Mouse (Mus musculus): ENCODE results near the gene 4930564D02Rik. TPM values are rescaled to one million over a fixed set of nuclear protein-coding genes. Genes with fewer than 3 reads are reported as not detected.

The 4930564D02Rik gene
- polyA plus RNA-seq (2014; fragmentation: Nextera tagmentation; extraction: Ambion mirVana) = not detected in 2 replicates

DNA sequence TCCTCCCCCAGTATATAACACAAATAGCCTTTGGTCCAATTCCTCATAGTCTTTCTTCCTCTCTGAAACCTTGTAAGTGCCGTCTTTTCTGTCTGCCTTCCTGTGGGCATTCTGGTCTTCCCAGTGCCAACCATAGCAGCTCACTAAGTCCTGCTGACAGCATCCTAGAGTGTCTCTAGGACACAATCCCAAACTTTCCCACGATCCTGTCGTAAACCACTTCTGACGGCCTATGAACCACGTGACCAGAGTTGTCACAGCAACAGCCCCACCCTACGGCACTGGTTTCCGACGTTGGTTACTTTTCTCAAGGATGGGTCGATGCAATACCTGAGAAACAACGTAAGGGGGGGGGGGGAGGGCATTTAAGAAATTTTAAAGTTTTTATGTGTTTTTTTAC is at the start of gene 4930564D02Rik:
TSS of gene 4930564D02Rik (plus strand) at position 301 of the 400 bp plus-strand sequence.
- no peak for ATAC-seq (ENCODE audit: low read depth)
- H3K36me3 ChIP-seq (ENCODE audit: control insufficient read depth, insufficient read depth, low read length) = no peaks in the 10 kb centered on the region

GRCm38 (mm10) chr3:105017314-105017713 is 49.3 kb upstream of the 4930564D02Rik start:
- H3K4me1 ChIP-seq (ENCODE audit: control insufficient read depth, insufficient read depth, low read length) = no peaks in the 10 kb centered on the region
- 87% methylated on average over 8 of the region's 8 CpGs for WGBS
- no peak overlapping the region for H3K9ac ChIP-seq (replicated peaks; ENCODE audit: low read depth, low read length)
- no peak for ATAC-seq (ENCODE audit: low read depth)
- H3K27ac ChIP-seq (ENCODE audit: low read depth, low read length) = no peak overlapping the region
- H3K4me2 ChIP-seq (ENCODE audit: low read depth, low read length) = no peak overlapping the region
- H3K27me3 ChIP-seq (ENCODE audit: control insufficient read depth, insufficient read depth, low read length) = no peaks in the 10 kb centered on the region
- no peaks in the 10 kb centered on the region for H3K9me3 ChIP-seq (ENCODE audit: control insufficient read depth, low read length)
- peaks cover 9% of the 10 kb centered on the region; the same call in 1 of the 2 replicates for H3K36me3 ChIP-seq (ENCODE audit: control insufficient read depth, insufficient read depth, low read length)
- H3K4me3 ChIP-seq (ENCODE audit: low read depth, low read length) = no peak overlapping the region

More for the DNA sequence above, at the start of gene 4930564D02Rik:
- Histone ChIP-seq H3K27me3 (ENCODE audit: control insufficient read depth, insufficient read depth, low read length) (no peaks in the 10 kb centered on the region), H3K27ac (ENCODE audit: low read depth, low read length) (no peak within 1 kb of the TSS), H3K4me3 (ENCODE audit: low read depth, low read length) (no peak within 1 kb of the TSS), H3K9ac (replicated peaks; ENCODE audit: low read depth, low read length) (no peak within 1 kb of the TSS), H3K4me1 (ENCODE audit: control insufficient read depth, insufficient read depth, low read length) (no peaks in the 10 kb centered on the region), H3K4me2 (ENCODE audit: low read depth, low read length) (no peak within 1 kb of the TSS), H3K9me3 (ENCODE audit: control insufficient read depth, low read length) (no peaks in the 10 kb centered on the region)
- 79% methylated on average over 10 of the region's 10 CpGs for WGBS

DNA sequence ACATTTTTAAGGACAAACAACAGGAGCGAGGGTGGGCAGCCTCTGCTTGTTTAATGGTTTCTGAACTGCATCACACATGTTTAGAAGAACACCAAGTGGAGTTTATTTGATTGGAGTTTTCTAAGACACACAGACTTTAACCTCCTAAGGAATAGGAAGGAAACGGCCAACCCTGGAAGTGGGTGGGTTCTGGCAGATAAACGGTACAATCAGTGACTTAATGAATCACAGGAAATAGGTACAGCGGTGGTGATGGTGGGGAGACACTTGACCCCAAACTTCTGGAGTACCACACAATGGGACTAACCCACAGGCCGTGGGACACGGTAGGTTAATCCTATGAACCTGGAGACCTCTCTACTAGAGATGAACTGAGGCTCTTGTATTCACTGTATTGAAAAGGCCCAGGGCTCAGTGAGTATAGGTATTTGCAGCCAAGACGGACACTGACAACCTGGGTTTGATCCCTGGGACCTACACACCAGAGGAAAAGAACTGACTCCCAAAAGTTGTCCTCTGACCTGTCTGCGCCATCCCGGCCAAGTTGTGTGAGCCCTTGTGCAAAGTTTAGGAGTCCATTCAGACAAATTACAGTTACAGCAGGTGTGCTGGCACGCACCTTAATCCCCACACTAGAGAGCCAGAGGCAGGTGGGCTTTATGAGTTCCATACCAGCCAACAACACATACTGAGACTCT is 48.4 kb upstream of the 4930564D02Rik start:
- H3K27ac ChIP-seq (ENCODE audit: low read depth, low read length) = no peak overlapping the region; the same call in 1 of the 2 replicates
- WGBS = 89% methylated on average over 10 of the region's 10 CpGs

DNA sequence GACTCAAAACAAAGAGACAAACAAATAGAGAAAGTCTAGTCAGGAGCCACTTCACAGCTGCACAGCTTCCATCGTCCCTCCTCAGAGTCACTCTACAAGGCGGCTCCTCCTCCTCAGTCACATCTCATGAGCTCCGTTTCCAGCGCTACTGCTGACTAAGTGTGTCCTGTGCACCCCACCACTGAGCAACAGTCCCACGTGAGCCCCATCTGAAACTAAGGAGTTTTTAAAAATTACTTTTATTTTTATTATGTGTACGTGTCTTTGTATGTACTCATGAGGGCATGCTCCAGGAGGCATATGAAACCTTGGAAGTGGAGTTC is 47.9 kb upstream of the 4930564D02Rik start:
- no peaks in the 10 kb centered on the region for H3K9me3 ChIP-seq (ENCODE audit: control insufficient read depth, low read length)
- no peak overlapping the region; the same call in 1 of the 2 replicates for H3K27ac ChIP-seq (ENCODE audit: low read depth, low read length)
- 94% methylated on average over 6 of the region's 6 CpGs for WGBS

More for the DNA sequence above, 48.4 kb upstream of the 4930564D02Rik start:
- Histone ChIP-seq H3K4me2 (ENCODE audit: low read depth, low read length) (no peak overlapping the region), H3K9ac (replicated peaks; ENCODE audit: low read depth, low read length) (no peak overlapping the region), H3K36me3 (ENCODE audit: control insufficient read depth, insufficient read depth, low read length) (peaks cover 9% of the 10 kb centered on the region; the same call in 1 of the 2 replicates), H3K27me3 (ENCODE audit: control insufficient read depth, insufficient read depth, low read length) (no peaks in the 10 kb centered on the region), H3K9me3 (ENCODE audit: control insufficient read depth, low read length) (no peaks in the 10 kb centered on the region), H3K4me1 (ENCODE audit: control insufficient read depth, insufficient read depth, low read length) (no peaks in the 10 kb centered on the region), H3K4me3 (ENCODE audit: low read depth, low read length) (no peak overlapping the region)
- ATAC-seq (ENCODE audit: low read depth) = no peak

GRCm38 (mm10) chr3:105019826-105020692 is 46.6 kb upstream of the 4930564D02Rik start:
- no peak for ATAC-seq (ENCODE audit: low read depth)
- H3K9me3 ChIP-seq (ENCODE audit: control insufficient read depth, low read length) = no peaks in the 10 kb centered on the region
- no peak overlapping the region for H3K4me3 ChIP-seq (ENCODE audit: low read depth, low read length)
- H3K9ac ChIP-seq (replicated peaks; ENCODE audit: low read depth, low read length) = no peak overlapping the region
- H3K27ac ChIP-seq (ENCODE audit: low read depth, low read length) = no peak overlapping the region
- no peaks in the 10 kb centered on the region for H3K27me3 ChIP-seq (ENCODE audit: control insufficient read depth, insufficient read depth, low read length)
- 57% methylated on average over 12 of the region's 12 CpGs for WGBS
- H3K4me2 ChIP-seq (ENCODE audit: low read depth, low read length) = no peak overlapping the region
- H3K4me1 ChIP-seq (ENCODE audit: control insufficient read depth, insufficient read depth, low read length) = no peaks in the 10 kb centered on the region
- peaks cover 9% of the 10 kb centered on the region; the same call in 1 of the 2 replicates for H3K36me3 ChIP-seq (ENCODE audit: control insufficient read depth, insufficient read depth, low read length)

More for the DNA sequence above, 47.9 kb upstream of the 4930564D02Rik start:
- no peaks in the 10 kb centered on the region for H3K4me1 ChIP-seq (ENCODE audit: control insufficient read depth, insufficient read depth, low read length)
- H3K9ac ChIP-seq (replicated peaks; ENCODE audit: low read depth, low read length) = no peak overlapping the region
- H3K36me3 ChIP-seq (ENCODE audit: control insufficient read depth, insufficient read depth, low read length) = peaks cover 9% of the 10 kb centered on the region; the same call in 1 of the 2 replicates
- H3K4me2 ChIP-seq (ENCODE audit: low read depth, low read length) = no peak overlapping the region
- H3K27me3 ChIP-seq (ENCODE audit: control insufficient read depth, insufficient read depth, low read length) = no peaks in the 10 kb centered on the region
- H3K4me3 ChIP-seq (ENCODE audit: low read depth, low read length) = no peak overlapping the region
- ATAC-seq (ENCODE audit: low read depth) = no peak

DNA sequence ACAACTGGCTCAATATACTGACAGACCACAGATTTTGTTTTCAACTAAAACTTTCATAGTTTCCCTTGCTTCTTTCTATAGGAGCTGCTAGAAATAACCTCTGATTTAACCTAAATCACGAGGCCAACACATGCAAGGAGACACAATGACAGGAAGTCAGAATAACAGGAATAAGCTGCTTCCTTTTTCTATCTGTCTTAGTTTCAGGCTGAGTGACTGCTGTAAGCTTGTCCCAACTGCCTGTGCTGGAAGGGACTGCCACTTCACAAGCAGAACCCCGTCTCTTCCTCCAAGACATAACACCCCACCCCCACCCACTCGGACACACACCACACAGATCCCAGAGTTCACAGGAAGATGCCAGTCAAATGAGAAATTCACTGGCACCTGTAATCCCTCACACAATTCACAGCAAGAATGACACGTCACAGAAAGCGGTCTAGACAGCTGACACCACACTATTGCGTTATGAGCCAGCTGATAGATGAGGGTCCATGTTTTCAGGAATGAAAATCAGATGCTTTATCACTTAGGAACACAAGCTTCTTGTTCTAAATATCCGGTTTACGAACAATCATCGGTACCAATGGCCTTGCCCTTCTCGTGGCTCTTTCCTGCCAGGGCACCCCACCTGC is 43.2 kb upstream of the 4930564D02Rik start:
- no peak overlapping the region for H3K27ac ChIP-seq (ENCODE audit: low read depth, low read length)
- ATAC-seq (ENCODE audit: low read depth) = no peak

GRCm38 (mm10) chr3:105036281-105036847 is 30.3 kb upstream of the 4930564D02Rik start:
- Histone ChIP-seq H3K27ac (ENCODE audit: low read depth, low read length) (no peak overlapping the region), H3K4me1 (ENCODE audit: control insufficient read depth, insufficient read depth, low read length) (no peaks in the 10 kb centered on the region), H3K4me2 (ENCODE audit: low read depth, low read length) (no peak overlapping the region), H3K27me3 (ENCODE audit: control insufficient read depth, insufficient read depth, low read length) (no peaks in the 10 kb centered on the region), H3K9me3 (ENCODE audit: control insufficient read depth, low read length) (no peaks in the 10 kb centered on the region), H3K36me3 (ENCODE audit: control insufficient read depth, insufficient read depth, low read length) (peaks cover 38% of the 10 kb centered on the region), H3K9ac (replicated peaks; ENCODE audit: low read depth, low read length) (no peak overlapping the region), H3K4me3 (ENCODE audit: low read depth, low read length) (no peak overlapping the region)
- 93% methylated on average over 10 of the region's 10 CpGs for WGBS
- ATAC-seq (ENCODE audit: low read depth) = no peak

More for the DNA sequence above, 43.2 kb upstream of the 4930564D02Rik start:
- WGBS = 82% methylated on average over 10 of the region's 10 CpGs
- H3K4me2 ChIP-seq (ENCODE audit: low read depth, low read length) = no peak overlapping the region
- H3K9me3 ChIP-seq (ENCODE audit: control insufficient read depth, low read length) = no peaks in the 10 kb centered on the region
- peaks cover 11% of the 10 kb centered on the region; the same call in 1 of the 2 replicates for H3K36me3 ChIP-seq (ENCODE audit: control insufficient read depth, insufficient read depth, low read length)
- no peaks in the 10 kb centered on the region for H3K27me3 ChIP-seq (ENCODE audit: control insufficient read depth, insufficient read depth, low read length)
- H3K4me3 ChIP-seq (ENCODE audit: low read depth, low read length) = no peak overlapping the region
- H3K4me1 ChIP-seq (ENCODE audit: control insufficient read depth, insufficient read depth, low read length) = no peaks in the 10 kb centered on the region
- H3K9ac ChIP-seq (replicated peaks; ENCODE audit: low read depth, low read length) = no peak overlapping the region

GRCm38 (mm10) chr3:105037240-105037770 is 29.3 kb upstream of the 4930564D02Rik start:
- H3K4me2 ChIP-seq (ENCODE audit: low read depth, low read length) = no peak overlapping the region
- no peak overlapping the region for H3K9ac ChIP-seq (replicated peaks; ENCODE audit: low read depth, low read length)
- H3K9me3 ChIP-seq (ENCODE audit: control insufficient read depth, low read length) = no peaks in the 10 kb centered on the region
- no peak overlapping the region for H3K4me3 ChIP-seq (ENCODE audit: low read depth, low read length)
- no peak overlapping the region for H3K27ac ChIP-seq (ENCODE audit: low read depth, low read length)
- H3K36me3 ChIP-seq (ENCODE audit: control insufficient read depth, insufficient read depth, low read length) = peaks cover 30% of the 10 kb centered on the region
- 91% methylated on average over 6 of the region's 6 CpGs for WGBS
- H3K4me1 ChIP-seq (ENCODE audit: control insufficient read depth, insufficient read depth, low read length) = no peaks in the 10 kb centered on the region
- H3K27me3 ChIP-seq (ENCODE audit: control insufficient read depth, insufficient read depth, low read length) = no peaks in the 10 kb centered on the region
- no peak for ATAC-seq (ENCODE audit: low read depth)
